Mouse (Mus musculus) heart, adult 8-10 months (tissue): ENCODE measurements around the gene Cdh5. TPM values are rescaled to one million over a fixed set of nuclear protein-coding genes. Genes with fewer than 3 reads are reported as not detected.

Experiments used
- DNase-seq: peaks from one replicate; pipeline ENCODE4 v3.0.0; 2022; ENCODE audit warnings: low spot score
- total RNA-seq, 4 experiments: library from RNA; stranded (reverse); gene quantifications; 2 replicates each; pipeline ENCODE4 v1.2.4; 2022

Cdh5 gene
- total RNA-seq, 4 experiments from 2014 or later: 92.8 to 120 (median 112) TPM

DNA sequence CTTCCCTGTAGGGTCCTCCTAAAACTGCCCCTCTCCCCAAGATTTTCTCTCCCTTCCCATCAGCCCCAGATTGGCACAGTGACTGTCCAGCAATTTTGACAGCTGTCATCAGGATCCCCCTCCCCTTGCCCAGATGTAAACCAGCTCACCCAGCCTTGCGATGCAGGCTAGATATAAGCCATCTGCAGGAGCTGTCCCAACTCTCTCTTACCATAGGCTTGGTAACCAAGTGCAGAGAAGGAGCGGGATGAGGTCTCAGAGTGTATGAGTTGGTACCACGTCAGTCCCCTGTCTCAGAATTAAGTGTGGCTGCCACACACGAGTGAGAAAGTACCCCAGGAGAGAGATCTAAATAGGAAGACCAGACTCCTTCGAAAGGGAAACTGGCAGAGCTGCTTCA, 87.0 kb downstream of the Cdh5 start:
- no peak for DNase-seq

DNA sequence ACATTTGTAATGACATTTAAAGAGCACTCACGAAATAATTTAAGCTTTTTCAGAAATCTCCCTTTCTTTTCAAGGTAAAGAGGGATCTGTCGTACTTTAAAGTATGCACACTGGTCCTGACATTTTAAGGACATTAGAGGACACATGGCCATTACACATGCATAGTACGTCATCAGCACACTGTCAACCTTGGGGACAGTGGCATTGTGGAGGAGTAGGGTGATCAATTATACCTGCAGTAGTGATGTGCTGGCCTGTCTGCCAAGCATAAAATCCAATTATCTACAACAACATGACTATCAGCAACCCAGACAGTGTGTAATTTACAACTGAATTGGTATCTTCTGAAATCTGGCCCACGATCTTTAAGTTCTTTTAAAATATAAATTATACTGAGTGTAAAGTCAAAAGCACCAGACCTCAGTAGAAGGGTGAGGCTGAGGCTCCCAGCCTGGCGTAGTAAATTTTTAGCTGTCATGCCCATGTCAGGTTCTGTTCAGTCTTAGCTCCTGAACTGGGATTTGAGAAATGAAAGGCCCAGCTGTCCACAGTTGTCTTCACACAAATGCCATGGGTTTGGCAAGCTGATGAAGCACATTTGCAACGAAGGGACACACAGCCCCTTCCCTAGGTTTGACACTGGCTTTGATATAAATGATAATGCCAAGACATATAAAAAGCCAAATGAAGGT, 89.5 kb downstream of the Cdh5 start:
- no peak for DNase-seq

DNA sequence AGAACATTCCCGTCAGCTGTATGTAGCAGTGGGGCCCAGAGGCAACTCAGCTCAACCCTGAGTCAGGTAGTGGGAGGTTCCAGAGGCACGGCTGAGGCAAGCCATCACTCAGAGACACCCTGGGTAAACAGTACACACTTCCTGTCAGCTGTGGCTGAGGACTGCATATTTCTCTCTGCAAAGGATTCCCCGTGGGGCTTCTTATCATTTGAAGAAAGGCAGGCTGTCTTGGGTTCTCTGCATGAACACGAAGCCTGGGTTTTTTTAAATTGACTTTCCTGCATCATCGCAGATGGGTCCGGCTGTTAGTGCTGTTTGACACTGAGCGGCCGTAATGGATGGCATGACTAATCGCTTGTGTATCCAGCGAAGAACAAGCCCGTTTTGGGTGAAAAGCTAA, 90.1 kb downstream of the Cdh5 start:
- DNase-seq: peak; percentile 64

Other genes with a start within 250 kb of the Cdh5 start
- 1 to 10 TPM in 3 of 4 experiments, under 1 TPM in 1; 0.59 to 2.0 (median 1.3) TPM for gene Bean1, start 68.8 kb downstream of the Cdh5 start, total RNA-seq
- gene Tk2, start 146.9 kb downstream of the Cdh5 start, total RNA-seq: 10 to 100 TPM in 1 of 4 experiments, 1 to 10 TPM in 3; 6.5 to 10.4 (median 9.3) TPM
- 1 to 10 TPM; 3.1 to 4.6 (median 4.2) TPM for gene Cklf, start 149.2 kb downstream of the Cdh5 start, total RNA-seq
- not detected for gene Cmtm2a, start 191.6 kb downstream of the Cdh5 start, total RNA-seq
- gene Gm45711, start 208.5 kb downstream of the Cdh5 start, total RNA-seq: not detected
- under 1 TPM in 1 of 4 experiments, not detected in 3; 0.28 TPM for gene Cmtm1, start 208.5 kb downstream of the Cdh5 start, total RNA-seq
- not detected for gene Gm11020, start 219.9 kb downstream of the Cdh5 start, total RNA-seq
- not detected for gene Cmtm2b, start 220.6 kb downstream of the Cdh5 start, total RNA-seq
- 10 to 100 TPM; 10.1 to 18.8 (median 14.9) TPM for gene Cmtm3, start 237.8 kb downstream of the Cdh5 start, total RNA-seq